Mouse (Mus musculus) myocyte (in vitro differentiated cells): ENCODE results near the gene Itgb2.

ENCODE experiments used
- E2F4 ChIP-seq: IDR thresholded peaks from one replicate; pipeline ENCODE4 v1.6.1; 2011; ENCODE audit warnings: mild to moderate bottlenecking, control low read depth, moderate library complexity; ENCODE audit not compliant: insufficient read depth
- MAX ChIP-seq: IDR thresholded peaks from one replicate; pipeline ENCODE4 v1.6.1; 2011; ENCODE audit warnings: low read depth, mild to moderate bottlenecking, control low read depth
- MYOD1 ChIP-seq, 3 experiments: IDR thresholded peaks; one replicate each; pipeline ENCODE4 v1.6.1; 2011; ENCODE audit warnings: control low read depth in 2 of 3, low read depth in 2 of 3, mild to moderate bottlenecking in 2 of 3, moderate library complexity in 1 of 3; ENCODE audit not compliant: insufficient read length in 2 of 3, control insufficient read depth in 1 of 3
- POLR2A ChIP-seq: IDR thresholded peaks from one replicate; pipeline ENCODE4 v1.6.1; 2011; ENCODE audit warnings: low read depth, mild to moderate bottlenecking, control low read depth, moderate library complexity; ENCODE audit not compliant: insufficient read length
- USF1 ChIP-seq: IDR thresholded peaks from one replicate; pipeline ENCODE4 v1.6.1; 2011; ENCODE audit warnings: low read depth, mild to moderate bottlenecking, control low read depth, moderate library complexity

DNA sequence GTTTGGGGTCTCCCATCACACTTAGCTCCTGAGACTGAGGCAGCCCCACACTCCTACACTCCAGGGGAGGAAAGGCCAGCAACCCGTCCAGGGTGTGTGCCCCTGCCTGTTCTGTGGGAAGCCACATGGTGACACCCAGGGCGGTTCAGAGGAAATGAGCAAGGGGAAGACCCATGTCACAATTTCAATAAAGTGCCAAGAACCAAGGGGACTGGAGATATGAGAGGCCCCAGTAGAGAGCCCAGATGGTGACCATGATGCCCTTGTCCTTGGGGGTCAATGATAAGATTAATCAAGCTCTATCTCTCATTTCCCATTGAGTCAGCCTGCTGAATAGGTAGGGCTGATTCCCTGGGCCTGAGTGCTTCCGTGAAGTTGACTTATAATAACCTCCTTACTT lies 10.9 kb upstream of the Itgb2 start:
- TF ChIP-seq MYOD1 (IDR thresholded peaks at IDR 0.05; ENCODE audit: control insufficient read depth in 1 of 3, insufficient read length in 2 of 3, low read depth in 2 of 3): no peak
- no peak for TF ChIP-seq USF1
- TF ChIP-seq MAX: no peak
- no peak for TF ChIP-seq E2F4
- no peak for TF ChIP-seq POLR2A
